In the genomic region with DNA sequence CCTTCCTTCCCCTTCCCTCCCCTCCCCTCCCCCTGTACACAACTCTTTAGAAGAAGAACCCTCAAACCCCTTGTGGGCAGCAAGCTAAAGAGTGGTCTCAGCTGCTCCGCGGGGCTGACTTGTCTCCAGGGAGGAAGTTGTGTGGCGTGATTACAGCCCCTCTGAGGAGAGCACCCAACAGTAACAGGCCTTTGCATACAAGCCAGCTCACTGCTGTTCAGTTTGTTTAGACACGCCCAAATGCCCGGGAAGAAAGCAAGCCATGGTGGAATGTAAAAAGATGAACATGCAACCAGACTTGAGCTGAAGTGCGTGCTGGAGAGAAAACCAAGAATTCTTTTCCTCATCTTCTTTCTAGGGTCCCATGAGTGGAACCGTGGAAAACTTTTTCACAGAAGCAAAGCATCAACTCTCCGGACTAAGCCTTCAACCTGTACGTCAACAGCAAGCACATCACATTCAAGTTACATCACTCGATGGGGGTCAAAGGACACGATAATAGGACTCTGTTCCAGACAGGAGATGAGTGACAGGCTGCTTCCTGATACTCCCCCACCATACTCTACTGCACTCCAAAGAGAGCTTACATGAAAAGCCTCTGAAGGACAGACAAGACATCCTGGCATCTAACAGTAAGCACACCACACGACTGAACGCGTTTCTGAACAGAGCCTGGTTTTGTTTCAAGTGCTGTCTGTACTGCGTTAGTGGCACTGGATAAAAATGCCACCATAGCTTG, we compare ENCODE assay signal across 7 mouse cellular contexts.
DNase-seq lines count a peak whose midpoint lies in the region; ATAC-seq lines count a peak whose summit lies in the region.

No protein-coding gene starts in this region.

- H3K4me1 ChIP-seq in midbrain, embryonic 10.5 days: peaks cover 55% of the 10 kb centered on the region
- peaks cover 11% of the 10 kb centered on the region for H3K4me1 ChIP-seq in midbrain, embryonic 16.5 days (ENCODE audit: control insufficient read depth, insufficient read depth, low read length)
- peaks cover 25% of the 10 kb centered on the region for H3K4me1 ChIP-seq in embryonic facial prominence, embryonic 13.5 days
- H3K4me1 ChIP-seq in limb, embryonic 10.5 days: peaks cover 37% of the 10 kb centered on the region

- DNase-seq in midbrain, embryonic 10.5 days (ENCODE audit: low spot score): no peak
- DNase-seq in limb, embryonic 10.5 days (ENCODE audit: low spot score): no peak
- peak; percentile 40 for DNase-seq in splenic B cell, adult 2 months (ENCODE audit: low read depth, low spot score)
- no peak for DNase-seq in layer of hippocampus, adult 8-10 months (ENCODE audit: low spot score in 2 of 2)
- DNase-seq in left cerebral cortex, postnatal 25 days (ENCODE audit: low spot score in 2 of 2): no peak

- H3K27ac ChIP-seq in midbrain, embryonic 10.5 days (replicated peaks): peak overlapping the region; percentile 59
- no peak overlapping the region for H3K27ac ChIP-seq in midbrain, embryonic 16.5 days (ENCODE audit: low read length)
- peak overlapping the region; percentile 16; the same call in 1 of the 2 replicates for H3K27ac ChIP-seq in embryonic facial prominence, embryonic 13.5 days
- 0 out of 2 replicates have a peak overlapping the region, but pooled peaks have one; percentile 36 for H3K27ac ChIP-seq in limb, embryonic 10.5 days

- no peak overlapping the region for H3K4me3 ChIP-seq in midbrain, embryonic 10.5 days
- no peak overlapping the region for H3K4me3 ChIP-seq in midbrain, embryonic 16.5 days (ENCODE audit: low read depth, low read length)
- no peak overlapping the region for H3K4me3 ChIP-seq in embryonic facial prominence, embryonic 13.5 days
- no peak overlapping the region for H3K4me3 ChIP-seq in limb, embryonic 10.5 days

- intact Hi-C loops in left cerebral cortex, postnatal 25 days (cut with DNase I): no loop called here

- no peak overlapping the region for H3K4me2 ChIP-seq in midbrain, embryonic 16.5 days (ENCODE audit: low read length)
- peak overlapping the region; percentile 5; the same call in 1 of the 2 replicates for H3K4me2 ChIP-seq in embryonic facial prominence, embryonic 13.5 days

- no peak overlapping the region for H3K9ac ChIP-seq in midbrain, embryonic 16.5 days (ENCODE audit: low read depth, low read length)
- H3K9ac ChIP-seq in embryonic facial prominence, embryonic 13.5 days: no peak overlapping the region

- 63% methylated on average over 15 of the region's 15 CpGs for WGBS in midbrain, embryonic 10.5 days
- WGBS in midbrain, embryonic 16.5 days: 47% methylated on average over 15 of the region's 15 CpGs
- 25% methylated on average over 15 of the region's 15 CpGs for WGBS in embryonic facial prominence, embryonic 13.5 days
- WGBS in limb, embryonic 10.5 days: 53% methylated on average over 15 of the region's 15 CpGs

- no peaks in the 10 kb centered on the region for H3K9me3 ChIP-seq in midbrain, embryonic 10.5 days (replicated peaks)
- H3K9me3 ChIP-seq in midbrain, embryonic 16.5 days (replicated peaks; ENCODE audit: control insufficient read depth, low read length, poor library complexity, severe bottlenecking): no peaks in the 10 kb centered on the region
- H3K9me3 ChIP-seq in embryonic facial prominence, embryonic 13.5 days: no peaks in the 10 kb centered on the region
- H3K9me3 ChIP-seq in limb, embryonic 10.5 days (replicated peaks): no peaks in the 10 kb centered on the region

- no peak for ATAC-seq in midbrain, embryonic 16.5 days
- no peak for ATAC-seq in embryonic facial prominence, embryonic 13.5 days (ENCODE audit: insufficient number of reproducible peaks, insufficient read depth, low FRiP score, low TSS enrichment, low read depth)

- H3K27me3 ChIP-seq in midbrain, embryonic 10.5 days (ENCODE audit: low read depth, poor library complexity, severe bottlenecking): no peaks in the 10 kb centered on the region
- no peaks in the 10 kb centered on the region for H3K27me3 ChIP-seq in midbrain, embryonic 16.5 days (ENCODE audit: control insufficient read depth, insufficient read depth, low read depth, low read length)
- H3K27me3 ChIP-seq in embryonic facial prominence, embryonic 13.5 days: no peaks in the 10 kb centered on the region
- no peaks in the 10 kb centered on the region for H3K27me3 ChIP-seq in limb, embryonic 10.5 days (ENCODE audit: low read depth, poor library complexity, severe bottlenecking)
- H3K27me3 ChIP-seq in splenic B cell, adult 2 months (ENCODE audit: control insufficient read depth, insufficient read depth, low read length, poor library complexity, severe bottlenecking): no peaks in the 10 kb centered on the region

- H3K36me3 ChIP-seq in midbrain, embryonic 10.5 days: no peaks in the 10 kb centered on the region
- H3K36me3 ChIP-seq in midbrain, embryonic 16.5 days (ENCODE audit: control insufficient read depth, insufficient read depth, low read length): no peaks in the 10 kb centered on the region
- no peaks in the 10 kb centered on the region for H3K36me3 ChIP-seq in embryonic facial prominence, embryonic 13.5 days
- no peaks in the 10 kb centered on the region for H3K36me3 ChIP-seq in limb, embryonic 10.5 days
- H3K36me3 ChIP-seq in splenic B cell, adult 2 months (ENCODE audit: control insufficient read depth, insufficient read depth, low read length, poor library complexity, severe bottlenecking): no peaks in the 10 kb centered on the region
